Mouse (Mus musculus): ENCODE data around the gene Dusp1. TPM values are rescaled to one million over a fixed set of nuclear protein-coding genes. Genes with fewer than 3 reads are reported as not detected.

The Dusp1 gene
- polyA plus RNA-seq, 1 experiment from 2014 or later: 45.8 TPM

DNA sequence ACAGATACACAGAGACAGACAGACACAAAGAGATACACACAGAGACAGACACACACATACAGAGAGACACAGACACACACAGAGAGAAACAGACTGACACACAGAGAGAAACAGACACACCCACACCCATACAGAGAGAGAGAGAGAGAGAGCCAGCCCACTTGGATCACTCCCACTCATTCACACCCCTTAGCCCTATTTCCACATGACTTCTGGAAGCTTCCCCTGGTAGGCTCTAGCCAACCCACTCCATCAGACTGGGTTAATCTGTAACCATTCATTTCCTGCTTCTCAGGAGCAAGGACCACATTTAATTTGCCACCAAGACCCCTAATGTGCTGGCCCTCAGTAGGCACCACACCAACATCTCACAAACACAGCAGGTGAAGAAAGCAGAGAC lies 104.4 kb downstream of the Dusp1 start:
- H3K27ac ChIP-seq (replicated peaks; ENCODE audit: low read depth, low read length): no peak overlapping the region
- no peak for ATAC-seq (ENCODE audit: low FRiP score, low TSS enrichment)
- no peaks in the 10 kb centered on the region for H3K27me3 ChIP-seq (ENCODE audit: control insufficient read depth, insufficient read depth, low read length)
- H3K4me3 ChIP-seq (replicated peaks; ENCODE audit: low read depth, low read length): no peak overlapping the region
- no peaks in the 10 kb centered on the region for H3K36me3 ChIP-seq (ENCODE audit: control insufficient read depth, insufficient read depth, low read length)
- no peaks in the 10 kb centered on the region for H3K4me1 ChIP-seq (ENCODE audit: control insufficient read depth, insufficient read depth, low read length)
- DNase-seq: no peak
- H3K4me2 ChIP-seq (ENCODE audit: low read length): no peak overlapping the region
- no peaks in the 10 kb centered on the region for H3K9me3 ChIP-seq (ENCODE audit: control insufficient read depth, low read length)
- H3K9ac ChIP-seq (replicated peaks; ENCODE audit: low read length): no peak overlapping the region

Small RNAs within 50 kb of the gene (microRNA-seq; reads per million reads assigned to microRNA genes)
- not detected for gene Gm22420

Other genes with a start within 250 kb of the Dusp1 start
- 1.6 and 3.6 TPM in 2 replicates for gene Neurl1b, start 147.3 kb downstream of the Dusp1 start, polyA plus RNA-seq (2014; fragmentation: Nextera tagmentation; extraction: Ambion mirVana)
- 117 and 129 TPM in 2 replicates for gene Ergic1, start 639 bp downstream of the Dusp1 start, polyA plus RNA-seq (2014; fragmentation: Nextera tagmentation; extraction: Ambion mirVana)
- gene Atp6v0e, start 101.1 kb upstream of the Dusp1 start, polyA plus RNA-seq (2014; fragmentation: Nextera tagmentation; extraction: Ambion mirVana): 85.5 and 90.5 TPM in 2 replicates
- gene Crebrf, start 153.5 kb upstream of the Dusp1 start, polyA plus RNA-seq (2014; fragmentation: Nextera tagmentation; extraction: Ambion mirVana): 12.9 and 18.1 TPM in 2 replicates
- gene Bnip1, start 218.9 kb upstream of the Dusp1 start, polyA plus RNA-seq (2014; fragmentation: Nextera tagmentation; extraction: Ambion mirVana): 54.5 and 59.0 TPM in 2 replicates

Measured in midbrain, embryonic 14.5 days (tissue).